Mouse (Mus musculus): ENCODE measurements around the gene Pak1. TPM values are rescaled to one million over a fixed set of nuclear protein-coding genes. Genes with fewer than 3 reads are reported as not detected.

The Pak1 gene
- polyA plus RNA-seq, 1 experiment from 2014 or later = 28.0 TPM

Other genes starting within 250 kb of the Pak1 start
- 55.2 and 55.5 TPM in 2 replicates for gene Aamdc, start 209.0 kb upstream of the Pak1 start, polyA plus RNA-seq (2016; fragmentation: Nextera tagmentation; extraction: Ambion mirVana)
- 33.6 and 34.3 TPM in 2 replicates for gene Rsf1, start 208.7 kb upstream of the Pak1 start, polyA plus RNA-seq (2016; fragmentation: Nextera tagmentation; extraction: Ambion mirVana)
- 240 and 245 TPM in 2 replicates for gene Clns1a, start 91.9 kb upstream of the Pak1 start, polyA plus RNA-seq (2016; fragmentation: Nextera tagmentation; extraction: Ambion mirVana)
- 2.5 and 2.8 TPM in 2 replicates for gene Aqp11, start 50.3 kb upstream of the Pak1 start, polyA plus RNA-seq (2016; fragmentation: Nextera tagmentation; extraction: Ambion mirVana)
- gene Gdpd4, start 131.4 kb downstream of the Pak1 start, polyA plus RNA-seq (2016; fragmentation: Nextera tagmentation; extraction: Ambion mirVana) = not detected in 2 replicates

All from limb, embryonic 12.5 days (tissue).